Mouse (Mus musculus): ENCODE measurements around the gene Jsrp1. TPM values are rescaled to one million over a fixed set of nuclear protein-coding genes. Genes with fewer than 3 reads are reported as not detected.

The Jsrp1 gene
- polyA plus RNA-seq, 3 experiments from 2014 or later: not detected

DNA sequence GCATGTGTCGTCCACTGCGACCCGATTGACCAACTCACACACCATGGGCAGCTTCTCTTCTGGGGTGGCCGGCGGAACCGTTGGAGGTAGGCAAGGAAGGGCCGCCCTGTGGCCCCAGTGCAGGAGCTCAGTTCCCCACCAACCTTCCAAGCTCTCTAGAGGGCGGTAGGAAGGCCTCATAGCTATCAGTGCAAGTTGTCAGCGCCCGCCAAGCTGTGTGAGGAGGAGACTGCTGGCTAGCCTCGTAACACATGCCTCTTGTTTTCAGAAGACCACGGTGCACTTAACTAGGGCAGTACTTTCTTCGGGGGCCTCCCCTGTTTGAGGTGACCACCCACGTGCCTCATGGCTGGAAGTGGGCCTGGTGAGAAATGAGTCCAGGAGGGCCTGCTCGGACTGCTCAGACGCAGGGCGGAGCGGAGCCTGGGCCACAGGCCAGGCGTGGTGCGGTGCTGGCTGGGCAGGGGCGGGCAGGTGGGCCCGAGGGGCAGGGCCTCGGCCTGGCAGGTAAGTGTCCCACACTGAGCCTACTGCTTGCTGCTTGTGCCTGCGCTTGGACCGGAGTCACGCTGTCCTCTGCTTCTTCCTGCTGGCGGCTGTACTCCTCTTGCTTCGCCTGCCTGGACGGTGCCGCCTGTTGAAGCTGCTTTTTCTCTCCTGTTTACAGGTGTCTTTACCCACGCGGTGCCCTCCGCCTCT is 21.7 kb downstream of the Jsrp1 start:
- ATAC-seq: no peak

DNA sequence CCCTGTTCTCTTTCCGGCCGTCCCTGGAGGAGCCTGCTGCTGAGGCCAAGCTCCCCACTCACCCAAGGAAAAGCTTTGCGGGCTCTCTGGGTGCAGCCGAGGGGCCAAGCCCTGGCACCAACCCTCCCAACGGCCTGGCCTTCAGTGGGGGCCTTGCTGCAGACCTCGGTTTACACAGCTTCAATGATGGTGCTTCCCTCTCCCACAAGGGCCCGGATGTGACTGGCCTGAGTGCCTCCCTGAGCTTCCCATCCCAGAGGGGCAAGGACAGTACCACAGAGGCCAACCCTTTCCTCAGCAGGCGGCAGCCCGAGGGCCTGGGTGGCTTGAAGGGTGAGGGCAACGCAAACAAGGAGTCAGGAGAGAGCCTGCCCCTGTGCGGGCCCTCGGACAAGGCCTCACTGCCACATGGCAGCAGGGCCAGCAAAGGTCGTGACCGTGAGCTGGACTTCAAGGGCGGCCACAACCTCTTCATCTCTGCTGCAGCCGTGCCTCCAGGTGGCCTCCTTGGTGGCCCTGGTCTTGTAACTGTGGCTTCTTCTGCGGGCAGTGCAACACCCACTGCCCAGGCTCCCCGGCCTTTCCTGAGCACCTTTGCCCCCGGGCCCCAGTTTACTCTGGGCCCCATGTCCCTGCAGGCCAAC is 22.4 kb downstream of the Jsrp1 start:
- no peak for ATAC-seq

DNA sequence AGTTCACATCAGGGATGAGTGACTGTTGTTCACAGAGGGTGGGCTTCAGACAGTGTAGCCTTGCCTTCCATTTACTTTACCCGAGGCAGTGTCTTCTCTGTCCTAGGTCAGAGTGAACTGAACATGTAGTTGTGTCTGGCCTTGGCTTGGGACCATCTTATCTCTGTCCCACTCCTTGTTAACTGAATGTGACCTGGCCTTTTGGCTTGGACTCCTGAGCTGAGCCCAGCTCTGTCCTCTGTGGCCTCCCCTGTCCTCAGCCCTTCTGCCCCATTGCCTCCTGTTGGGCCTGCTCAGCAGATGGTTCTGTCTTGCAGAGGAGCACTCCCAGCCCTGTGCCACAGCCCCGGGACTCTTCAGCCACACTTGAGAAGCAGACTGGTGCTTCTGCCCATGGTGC is 25.8 kb downstream of the Jsrp1 start:
- ATAC-seq: no peak

DNA sequence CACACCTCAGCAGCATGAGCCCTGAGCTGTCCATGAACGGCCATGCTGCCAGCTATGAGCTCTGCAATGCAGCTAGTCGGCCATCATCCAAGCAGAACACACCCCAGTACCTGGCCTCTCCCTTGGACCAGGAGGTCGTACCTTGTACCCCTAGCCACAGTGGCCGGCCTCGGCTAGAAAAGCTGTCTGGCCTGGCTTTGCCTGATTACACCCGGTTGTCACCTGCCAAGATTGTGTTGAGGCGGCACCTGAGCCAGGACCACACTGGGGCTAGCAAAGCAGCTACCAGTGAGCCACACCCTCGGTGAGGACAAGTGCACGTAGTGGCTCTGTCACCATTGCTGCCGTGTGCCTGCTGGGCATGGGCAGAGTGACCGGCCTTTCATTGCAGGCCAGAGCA is 27.3 kb downstream of the Jsrp1 start:
- ATAC-seq: no peak

DNA sequence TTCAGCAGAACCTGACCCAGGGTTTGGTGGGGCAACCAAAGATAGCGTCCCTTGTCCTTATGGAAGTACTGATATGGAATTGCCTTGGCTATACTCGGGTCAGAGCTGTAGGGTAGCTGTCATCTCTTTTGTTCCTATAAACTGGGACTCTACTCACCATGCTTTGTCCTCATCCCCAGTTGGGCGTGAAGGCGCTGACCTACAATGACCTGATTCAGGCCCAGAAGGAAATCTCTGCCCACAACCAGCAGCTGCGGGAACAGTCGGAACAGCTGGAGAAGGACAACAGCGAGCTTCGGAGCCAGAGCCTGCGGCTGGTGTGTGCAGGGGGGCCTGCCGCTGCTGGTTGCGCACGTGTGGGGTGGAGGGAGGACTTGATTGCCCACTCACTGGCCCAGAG is 28.4 kb downstream of the Jsrp1 start:
- ATAC-seq: no peak

DNA sequence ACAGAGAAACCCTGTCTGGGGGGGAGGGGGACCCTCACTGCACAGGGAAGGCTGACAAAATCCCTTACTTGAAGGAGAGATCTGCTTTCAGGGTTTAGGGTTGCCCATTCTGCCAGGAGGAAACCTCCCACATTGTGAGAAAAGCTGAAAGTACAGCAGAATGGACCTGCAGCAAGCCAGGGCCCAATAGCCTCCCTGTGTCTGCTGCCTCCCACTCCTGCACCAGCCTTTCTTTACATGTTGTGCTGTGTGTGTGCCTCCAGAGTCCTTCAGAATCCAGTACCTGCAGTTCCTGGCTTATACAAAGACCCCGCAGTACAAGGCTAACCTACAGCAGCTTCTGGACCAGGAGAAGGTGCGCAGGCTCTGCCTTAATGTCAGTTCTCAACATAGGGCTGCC is 29.0 kb downstream of the Jsrp1 start:
- ATAC-seq: no peak

DNA sequence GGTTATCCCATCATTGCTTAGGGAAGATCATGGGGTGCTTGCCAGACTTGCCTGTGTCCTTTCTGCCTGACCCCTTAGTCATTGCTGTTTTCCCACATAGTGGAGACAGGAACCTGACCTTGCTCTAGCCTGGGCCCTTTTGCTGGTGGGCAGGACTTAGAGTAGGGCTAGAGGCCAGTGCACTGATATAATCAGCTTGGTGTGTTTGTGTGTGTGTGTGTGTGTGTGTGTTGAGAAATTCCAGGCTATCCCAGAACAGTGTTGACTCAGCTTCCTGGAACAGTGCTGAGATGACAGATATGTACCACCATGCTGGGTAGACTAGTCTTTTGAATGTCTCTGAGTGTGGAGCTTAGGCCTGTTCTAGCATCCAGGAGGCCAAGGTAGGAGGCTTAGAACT is 33.7 kb downstream of the Jsrp1 start:
- no peak for ATAC-seq

DNA sequence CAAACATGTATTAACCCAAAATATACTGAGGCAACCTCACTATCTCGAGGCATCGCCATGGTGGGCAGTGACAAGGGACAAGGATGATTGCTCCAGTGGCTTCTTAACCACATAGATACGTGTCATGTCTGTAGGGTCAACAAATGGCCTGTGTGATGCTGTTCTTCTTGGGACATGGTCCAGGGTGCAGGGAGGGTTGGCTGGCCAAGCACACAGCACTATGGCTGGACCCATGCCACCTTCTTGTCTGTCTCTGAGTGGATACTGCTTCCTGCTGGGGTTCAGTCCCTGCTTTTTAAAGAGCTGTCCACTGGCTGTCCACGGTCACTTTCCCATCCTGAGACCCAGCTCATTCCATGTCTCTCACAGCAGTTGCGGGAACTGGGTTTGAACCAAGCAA is 36.2 kb downstream of the Jsrp1 start:
- no peak for ATAC-seq

DNA sequence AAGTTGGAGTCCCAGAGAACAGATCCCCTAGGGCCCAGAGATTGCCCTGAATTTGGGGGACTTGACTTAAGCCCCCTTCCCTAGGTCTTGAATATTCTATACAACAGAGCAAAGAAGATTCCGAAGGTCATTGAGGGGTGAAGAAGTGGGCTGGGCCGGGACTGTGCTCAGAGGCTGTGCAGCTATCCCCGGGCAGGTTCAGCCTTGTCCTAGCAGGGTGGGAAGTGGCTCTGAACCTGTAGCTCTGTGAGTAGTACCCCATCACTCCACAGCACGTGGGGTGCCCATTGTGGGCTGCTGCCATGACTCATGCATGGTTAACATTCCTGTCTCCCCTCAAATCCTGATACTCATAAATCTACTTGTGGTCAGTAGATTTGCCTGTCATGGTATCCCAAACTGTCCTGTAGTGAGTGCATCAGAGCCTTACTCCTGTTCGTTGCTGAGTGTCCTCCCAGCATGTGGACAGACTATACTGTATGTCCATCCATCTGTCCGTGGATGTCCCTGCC is 36.9 kb downstream of the Jsrp1 start:
- no peak for ATAC-seq

DNA sequence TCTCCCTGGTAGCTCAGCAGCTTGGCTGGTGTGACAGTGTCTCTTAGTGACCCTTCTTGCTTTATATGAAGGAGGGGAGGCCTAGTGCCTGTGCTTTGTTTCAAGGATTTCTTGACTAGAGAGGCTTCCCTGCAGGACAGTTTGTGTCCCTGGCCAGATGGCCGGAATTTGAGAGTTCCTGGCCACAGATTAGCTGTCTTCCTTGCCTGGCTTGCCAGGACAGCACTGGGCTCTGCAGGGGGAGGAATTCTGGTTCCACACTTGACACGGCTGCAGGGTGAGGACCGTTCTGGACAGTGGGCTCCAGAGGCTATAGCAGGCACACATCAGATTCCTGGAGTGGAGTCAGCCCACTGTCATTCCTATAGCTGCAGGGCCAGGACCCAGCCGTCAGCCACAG is 37.6 kb downstream of the Jsrp1 start:
- no peak for ATAC-seq

DNA sequence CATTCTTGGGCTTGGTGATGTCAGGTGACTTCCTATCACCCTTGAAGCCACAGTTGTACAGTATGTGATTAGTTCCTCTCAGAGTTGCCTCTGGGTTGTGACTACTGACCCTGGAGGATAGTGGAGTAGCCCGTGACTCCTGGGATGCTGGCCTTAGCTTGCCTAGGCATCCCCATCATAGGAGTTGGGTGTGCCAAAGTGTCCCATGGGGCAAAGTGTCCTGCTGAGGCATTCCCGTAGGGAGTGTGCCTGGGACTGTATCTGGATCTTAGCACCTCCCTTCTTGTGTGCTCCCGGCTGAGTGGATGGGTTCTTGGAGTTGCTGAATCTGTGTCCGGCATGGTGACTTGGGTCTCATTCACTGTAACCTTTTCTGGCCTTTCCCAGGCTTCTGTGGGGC is 38.3 kb downstream of the Jsrp1 start:
- ATAC-seq: no peak

DNA sequence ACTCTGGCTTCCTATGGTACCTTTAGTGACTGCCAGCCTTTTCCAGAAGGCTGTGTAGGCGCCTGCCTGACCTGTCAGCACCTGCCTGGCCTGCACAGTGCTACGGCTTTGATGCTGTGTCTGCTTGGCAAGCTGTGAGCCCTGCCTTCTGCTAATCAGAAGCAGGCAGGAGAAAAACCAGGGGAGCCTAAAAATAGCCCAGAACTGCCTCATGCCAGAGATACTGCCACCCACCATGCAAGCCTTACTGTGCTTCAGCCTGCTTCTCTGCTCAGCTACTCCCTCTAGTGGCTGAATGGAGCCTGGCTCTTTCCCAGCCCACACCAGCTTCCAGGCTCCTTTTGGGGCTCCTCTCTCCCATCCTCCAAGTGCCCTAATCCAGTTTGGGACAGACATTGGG is 38.7 kb downstream of the Jsrp1 start:
- ATAC-seq: peak; percentile 72

DNA sequence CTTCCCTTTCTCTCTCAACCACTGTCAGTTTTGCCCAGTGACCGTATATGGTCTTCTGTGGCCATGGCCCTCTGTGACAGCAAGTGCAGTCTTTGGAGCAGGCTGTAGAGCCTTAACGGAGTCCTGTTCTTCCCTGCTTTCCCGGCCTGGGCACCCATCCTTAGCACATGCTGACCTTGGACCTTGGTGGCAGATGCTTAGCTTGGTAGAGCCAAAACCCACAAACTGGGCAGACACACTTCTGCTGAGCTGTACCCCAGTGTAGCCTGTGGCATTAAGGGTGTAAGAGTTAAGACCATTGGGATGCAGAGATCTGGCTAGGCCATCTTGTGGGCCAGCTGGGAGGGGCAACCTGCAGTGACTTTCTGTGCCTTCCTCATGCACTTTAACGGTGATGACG is 39.5 kb downstream of the Jsrp1 start:
- ATAC-seq: no peak

DNA sequence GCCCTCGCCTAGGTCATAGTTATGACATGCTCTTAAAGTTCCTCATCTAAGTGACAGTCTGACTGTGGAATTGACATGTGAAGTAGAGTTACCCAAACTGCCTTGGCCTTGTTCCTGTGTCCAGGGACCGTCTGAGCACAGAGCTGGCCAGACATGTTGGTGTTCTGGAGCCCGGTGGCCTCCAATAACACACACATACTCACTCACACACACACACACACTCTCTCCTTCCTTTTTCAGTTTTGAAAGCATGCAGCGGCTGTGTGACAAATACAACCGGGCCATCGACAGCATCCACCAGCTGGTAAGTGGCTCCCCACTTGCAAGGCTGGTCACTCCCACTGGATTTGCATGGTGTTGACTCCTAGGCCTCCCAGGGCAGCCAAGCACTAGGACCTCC is 44.9 kb downstream of the Jsrp1 start:
- ATAC-seq: no peak

DNA sequence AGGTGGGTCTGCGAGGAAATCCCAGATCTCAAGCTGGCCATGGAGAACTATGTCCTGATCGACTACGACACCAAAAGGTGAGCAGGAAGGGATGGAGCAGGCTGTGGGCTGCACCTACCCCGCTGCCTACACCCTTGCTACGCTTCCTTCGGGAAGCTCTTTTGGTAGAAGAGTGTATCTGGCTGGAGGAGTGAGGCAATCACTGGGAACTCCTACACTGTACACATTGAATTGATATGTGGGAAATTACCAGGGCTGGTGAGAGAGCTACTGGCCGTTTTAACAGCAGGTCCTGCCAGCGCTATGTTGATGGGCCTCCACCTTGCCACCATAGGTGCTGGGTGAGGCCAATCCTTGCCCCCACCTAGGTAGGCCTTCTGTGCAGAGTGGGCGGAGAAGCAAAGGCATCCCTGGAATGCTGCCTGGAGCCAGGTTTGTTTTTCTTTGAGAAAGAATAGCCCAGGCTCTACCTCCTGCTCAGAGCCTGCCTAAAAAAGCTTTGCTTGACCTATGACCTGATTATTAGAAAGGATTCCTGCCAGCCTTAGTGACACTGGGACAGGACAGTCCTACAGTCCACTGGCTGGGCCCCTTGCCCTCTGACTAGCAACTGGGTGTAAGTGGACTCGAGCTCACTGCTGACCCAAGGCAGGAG is 47.0 kb downstream of the Jsrp1 start:
- no peak for ATAC-seq

DNA sequence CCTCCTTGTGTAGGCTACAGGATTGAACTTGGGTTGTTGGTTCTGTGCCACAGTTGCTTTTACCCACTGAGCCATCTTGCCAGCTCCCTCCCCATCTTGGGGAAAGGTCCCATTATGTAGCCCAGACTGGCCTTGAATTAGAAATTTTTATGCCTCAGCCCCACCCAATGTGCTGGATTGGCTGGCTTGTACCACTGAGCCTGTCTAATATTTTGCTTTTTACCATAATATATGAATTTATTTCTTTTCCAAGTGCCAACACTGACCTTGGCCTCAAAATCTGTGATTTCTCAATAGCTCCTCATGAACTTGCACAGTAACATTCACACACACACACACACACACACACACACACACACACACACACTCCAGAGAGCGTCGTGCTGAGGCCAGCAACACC is 47.6 kb downstream of the Jsrp1 start:
- ATAC-seq: no peak

DNA sequence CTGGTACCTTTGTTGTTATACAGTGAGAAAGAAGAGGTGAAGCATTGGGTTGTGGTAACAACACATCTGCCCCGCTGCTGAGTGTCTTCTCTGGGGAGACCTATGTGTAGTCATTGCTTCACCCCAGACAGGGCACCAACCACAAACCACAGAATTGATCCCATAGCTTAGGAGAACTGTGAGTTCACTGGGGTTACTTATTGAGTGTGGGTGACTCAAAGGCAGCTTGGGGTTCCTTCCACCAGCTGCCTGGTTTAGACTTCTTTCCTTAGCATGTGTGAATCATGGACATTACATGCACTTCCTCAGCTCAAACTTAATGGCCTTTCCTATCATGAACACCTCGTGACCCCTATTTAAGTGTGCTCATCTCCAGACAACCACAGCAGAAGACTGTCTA is 49.8 kb downstream of the Jsrp1 start:
- peak; percentile 35 for ATAC-seq

DNA sequence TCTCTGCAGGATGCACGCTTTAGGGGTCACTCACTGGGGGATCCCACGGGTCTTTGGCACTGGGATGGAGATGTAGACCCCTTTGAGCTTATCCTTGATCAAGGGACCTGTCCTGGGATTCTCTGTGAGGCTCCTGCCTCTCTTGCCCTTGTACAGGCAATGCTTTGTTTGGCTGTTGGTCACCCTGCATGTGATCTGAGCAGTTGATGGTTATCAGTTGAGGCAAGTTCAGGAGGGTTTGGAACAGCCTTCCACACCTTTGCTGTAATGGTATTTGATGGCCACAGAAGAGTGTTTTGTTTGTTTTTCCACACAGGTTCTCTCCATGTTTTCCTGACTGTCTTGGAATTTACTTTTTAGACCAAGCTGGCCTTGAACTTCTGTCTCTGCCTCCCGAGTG is 51.5 kb downstream of the Jsrp1 start:
- ATAC-seq: no peak

DNA sequence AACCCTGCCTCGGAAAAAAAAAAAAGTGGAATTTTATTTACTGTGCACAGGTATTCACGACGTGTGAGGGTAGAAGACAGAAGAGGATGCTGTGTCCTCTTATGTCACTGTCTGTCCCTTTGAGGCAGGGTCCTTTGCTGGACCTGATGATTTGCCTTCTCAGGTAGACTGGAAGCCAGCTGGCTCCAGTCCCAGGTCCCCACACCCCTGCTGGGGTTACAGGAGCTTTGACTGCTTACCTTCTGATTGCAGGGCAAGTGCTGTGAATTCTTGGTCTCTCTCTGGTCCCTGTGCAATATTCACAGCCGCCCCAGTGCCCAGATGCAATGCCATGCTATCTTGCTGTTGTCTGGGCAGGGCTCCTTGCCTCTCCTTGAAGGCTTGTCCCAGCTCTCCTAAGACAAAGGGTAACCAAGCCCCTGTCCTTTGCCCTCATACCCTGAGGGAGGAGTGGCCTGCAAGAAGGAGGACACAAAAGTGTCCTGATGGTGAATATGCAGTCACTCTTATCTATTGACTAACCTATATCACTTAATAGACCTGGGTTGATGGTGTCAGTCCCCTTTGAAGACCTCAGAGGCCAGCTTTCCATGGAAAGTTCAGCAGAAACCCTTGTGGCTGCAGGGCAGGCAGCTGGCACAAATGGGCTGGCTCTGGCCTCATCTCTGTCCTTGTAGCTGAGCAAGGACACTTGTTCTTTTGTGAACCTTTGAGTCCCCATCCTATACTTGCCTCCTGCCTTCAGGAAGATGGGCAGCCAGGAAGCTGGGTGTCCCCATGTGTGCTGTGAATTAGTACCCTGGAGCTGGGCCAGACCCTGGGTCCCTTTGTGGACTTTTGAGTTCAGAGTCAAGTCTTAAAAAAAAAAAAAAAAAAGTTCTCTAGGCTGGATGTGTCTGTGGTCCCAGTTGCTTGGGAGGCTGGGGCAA is 52.4 kb downstream of the Jsrp1 start:
- ATAC-seq: no peak

DNA sequence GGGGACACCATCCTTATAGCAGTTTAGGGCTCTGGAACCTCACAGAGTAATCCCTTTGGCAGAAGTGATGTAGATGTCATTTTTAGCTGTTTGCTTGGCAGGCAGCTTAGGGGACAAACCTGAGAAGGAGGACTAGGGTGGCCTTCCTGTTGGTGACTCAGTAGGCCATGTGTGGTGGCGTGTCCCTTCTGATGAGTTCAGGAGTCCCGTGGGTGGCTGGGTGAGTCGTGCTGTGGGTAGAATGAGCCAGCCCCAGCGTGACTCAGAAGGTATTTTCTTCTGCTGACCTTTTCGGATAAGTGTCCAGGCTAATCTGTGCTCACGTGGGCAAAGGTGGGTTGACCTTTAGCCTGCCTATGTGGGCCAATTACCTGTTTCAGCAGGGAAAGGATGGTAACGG is 54.6 kb downstream of the Jsrp1 start:
- ATAC-seq: no peak

Measured in inflammation-experienced regulatory T-cells, adult 6 months (primary cell).